20 mouse cellular contexts compared by ENCODE assay signal in the genomic region with DNA sequence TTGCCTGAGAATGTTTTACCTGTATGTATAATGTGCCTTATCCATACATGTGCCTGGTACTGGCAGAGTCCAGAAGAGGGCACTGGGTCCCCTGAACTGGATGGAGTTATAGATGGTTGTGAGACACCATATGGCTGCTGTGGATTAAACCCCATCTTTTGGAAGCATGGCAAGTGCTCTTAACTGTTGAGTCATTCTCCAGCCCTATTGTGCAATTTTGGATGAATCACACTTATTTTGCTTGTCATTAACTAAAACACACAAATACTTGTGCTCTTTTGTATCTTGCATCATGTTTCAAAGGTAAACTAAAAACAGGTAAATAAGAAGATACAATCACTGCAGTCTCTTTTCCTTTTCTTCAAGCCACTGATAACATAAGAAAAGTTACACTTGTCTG.
DNase-seq lines count a peak whose midpoint lies in the region; ATAC-seq and TF ChIP-seq lines count a peak whose summit lies in the region.
"Had no signal": no experiment of that assay in that cellular context is flagged by ENCODE, and none has a peak within 500 bp of the region (broad histone marks: within the 10 kb centered on the region; RNA-seq: fewer than 3 reads in every experiment).

No protein-coding gene starts in this region.

- no peaks in the 10 kb centered on the region for H3K79me2 ChIP-seq in myocyte (ENCODE audit: control insufficient read depth, insufficient read depth)

- DNase-seq in heart, adult 18-20 months = peak; percentile 2 to 4
- DNase-seq in heart, adult 11 months = no peak
- DNase-seq in 416B (ENCODE audit: low read depth) = peak; percentile 45
- no peak for DNase-seq in Patski (ENCODE audit: low read depth, low spot score)
- DNase-seq in right cerebral cortex, adult 18-20 months = no peak
- DNase-seq: adrenal gland, postnatal 10 days; cerebellum, adult 11-12 months; cerebellum, postnatal 10 days; embryo, embryonic 11 days; gastrocnemius, postnatal 10 days had no signal

- H3K36me3 ChIP-seq in myocyte (ENCODE audit: control insufficient read depth, insufficient read depth) = no peaks in the 10 kb centered on the region
- H3K36me3 ChIP-seq: embryonic facial prominence, embryonic 15.5 days; forebrain, embryonic 15.5 days; G1E; heart, embryonic 12.5 days; hindbrain, embryonic 15.5 days had no signal

- no peak overlapping the region for H3ac ChIP-seq in myocyte (ENCODE audit: control insufficient read depth, insufficient read length)

- no peak for TF ChIP-seq POLR2A in myocyte (IDR thresholded peaks at IDR 0.05; ENCODE audit: insufficient read length, low read depth)

- CTCF ChIA-PET in Patski (lab: Charles Lee) = no interaction called here

- peak; percentile 23 for TF ChIP-seq CTCF in Patski (IDR thresholded peaks at IDR 0.05)

- no peak overlapping the region for H3K4me2 ChIP-seq in myocyte (ENCODE audit: low read depth)
- H3K4me2 ChIP-seq: embryonic facial prominence, embryonic 15.5 days; forebrain, embryonic 15.5 days; heart, embryonic 12.5 days; hindbrain, embryonic 15.5 days had no signal

- H3K27me3 ChIP-seq in Patski = peaks cover 12% of the 10 kb centered on the region
- H3K27me3 ChIP-seq in myocyte (ENCODE audit: control insufficient read depth, insufficient read depth, insufficient read length) = no peaks in the 10 kb centered on the region
- H3K27me3 ChIP-seq: embryonic facial prominence, embryonic 15.5 days; forebrain, embryonic 15.5 days; heart, embryonic 12.5 days; hindbrain, embryonic 15.5 days had no signal

- H3K4me3 ChIP-seq in myocyte = no peak overlapping the region
- H3K4me3 ChIP-seq: embryonic facial prominence, embryonic 15.5 days; erythroblast, embryonic 14.5 days; forebrain, embryonic 15.5 days; heart, embryonic 12.5 days; hindbrain, embryonic 15.5 days had no signal

- POLR2A ChIA-PET in Patski (lab: Charles Lee) = no interaction called here

- ATAC-seq in Patski = no peak
- no peak for ATAC-seq in megakaryocyte progenitor cell, adult 5-6 weeks (replicated peaks; ENCODE audit: poor library complexity)
- ATAC-seq: CD4-positive, CD25-positive, alpha-beta regulatory T cell, adult 4 months; forebrain, embryonic 15.5 days; intestine, embryonic 16.5 days had no signal

- in situ Hi-C loops in Patski (cut with MboI; ENCODE audit: low pct_unique_long_range_greater_than_20kb) = no loop called here

TF ChIP-seq in myocyte, 11 proteins besides CTCF, POLR2A, EP300 and RAD21:
- TF ChIP-seq TCF3 (IDR thresholded peaks at IDR 0.05; ENCODE audit: insufficient read length, low read depth) = no peak
- TF ChIP-seq MYOD1 (IDR thresholded peaks at IDR 0.05; ENCODE audit: control insufficient read depth in 1 of 3, insufficient read length in 2 of 3, low read depth in 2 of 3) = no peak
- no peak for TF ChIP-seq MAX (IDR thresholded peaks at IDR 0.05; ENCODE audit: low read depth)
- TF ChIP-seq E2F4 (IDR thresholded peaks at IDR 0.05; ENCODE audit: insufficient read depth) = no peak
- peak; percentile 96 for TF ChIP-seq CEBPB (IDR thresholded peaks at IDR 0.05; ENCODE audit: insufficient read depth, poor library complexity, severe bottlenecking)
- no peak for TF ChIP-seq USF1 (IDR thresholded peaks at IDR 0.05; ENCODE audit: low read depth)
- no peak for TF ChIP-seq REST (IDR thresholded peaks at IDR 0.05; ENCODE audit: insufficient read depth, insufficient read length)
- no peak for TF ChIP-seq TCF12 (IDR thresholded peaks at IDR 0.05; ENCODE audit: insufficient read depth, poor library complexity, severe bottlenecking)
- TF ChIP-seq SRF (IDR thresholded peaks at IDR 0.05; ENCODE audit: control insufficient read depth, insufficient read length, low read depth) = no peak

Comparison
In these comparisons a context has a peak if more than half of its experiments do, and no peak if none do; other contexts are left out.
1. DNase-seq: peak in heart, adult 18-20 months (2 of 2) and 416B (single experiment); none in heart, adult 11 months (single experiment), Patski (single experiment) and right cerebral cortex, adult 18-20 months (single experiment).